Mouse (Mus musculus) induced T-regulatory cell, adult 2 months (primary cell): ENCODE results near the gene Cry2.

Experiments
- DNase-seq: peaks from one replicate; pipeline ENCODE4 v3.0.0-alpha.2; 2012; ENCODE audit warnings: low read depth

Cry2 gene

DNA sequence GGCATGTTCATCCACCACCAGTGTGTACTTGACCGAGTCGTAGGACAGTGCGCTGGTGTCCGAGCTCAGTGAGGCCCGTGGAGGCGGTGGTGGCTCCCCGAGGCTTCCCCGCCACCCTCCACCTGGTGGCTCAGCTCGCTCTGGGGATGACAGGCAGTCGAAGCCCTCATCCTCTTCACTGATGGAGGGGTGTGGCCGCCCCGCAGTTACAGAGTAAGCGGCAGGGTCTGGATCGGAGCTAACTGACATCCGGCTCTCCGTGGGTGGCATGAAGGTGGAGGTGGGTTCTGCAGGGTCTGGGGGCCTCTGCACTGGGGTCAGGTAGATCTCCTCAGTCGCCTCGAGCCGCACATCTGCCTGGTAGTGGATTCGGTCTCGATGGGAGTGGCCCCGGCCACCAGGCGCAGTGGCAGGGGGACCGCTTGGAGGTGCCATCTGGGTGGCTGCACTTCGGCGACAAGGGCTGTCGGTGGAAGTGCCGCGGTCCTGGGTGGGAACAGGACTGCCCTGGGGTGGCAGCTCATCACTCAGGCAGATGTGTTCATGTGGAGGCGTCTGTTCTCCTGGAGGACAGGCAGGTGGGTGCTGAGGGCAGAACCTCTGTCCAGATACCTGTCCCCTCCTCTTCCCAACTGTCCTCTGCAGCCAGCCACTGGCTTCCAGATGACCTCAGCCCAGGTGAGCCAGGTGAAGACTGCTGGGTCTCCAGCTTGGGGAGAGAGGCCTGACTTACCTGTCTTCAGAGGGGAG, 46.8 kb downstream of the Cry2 start:
- no peak for DNase-seq

DNA sequence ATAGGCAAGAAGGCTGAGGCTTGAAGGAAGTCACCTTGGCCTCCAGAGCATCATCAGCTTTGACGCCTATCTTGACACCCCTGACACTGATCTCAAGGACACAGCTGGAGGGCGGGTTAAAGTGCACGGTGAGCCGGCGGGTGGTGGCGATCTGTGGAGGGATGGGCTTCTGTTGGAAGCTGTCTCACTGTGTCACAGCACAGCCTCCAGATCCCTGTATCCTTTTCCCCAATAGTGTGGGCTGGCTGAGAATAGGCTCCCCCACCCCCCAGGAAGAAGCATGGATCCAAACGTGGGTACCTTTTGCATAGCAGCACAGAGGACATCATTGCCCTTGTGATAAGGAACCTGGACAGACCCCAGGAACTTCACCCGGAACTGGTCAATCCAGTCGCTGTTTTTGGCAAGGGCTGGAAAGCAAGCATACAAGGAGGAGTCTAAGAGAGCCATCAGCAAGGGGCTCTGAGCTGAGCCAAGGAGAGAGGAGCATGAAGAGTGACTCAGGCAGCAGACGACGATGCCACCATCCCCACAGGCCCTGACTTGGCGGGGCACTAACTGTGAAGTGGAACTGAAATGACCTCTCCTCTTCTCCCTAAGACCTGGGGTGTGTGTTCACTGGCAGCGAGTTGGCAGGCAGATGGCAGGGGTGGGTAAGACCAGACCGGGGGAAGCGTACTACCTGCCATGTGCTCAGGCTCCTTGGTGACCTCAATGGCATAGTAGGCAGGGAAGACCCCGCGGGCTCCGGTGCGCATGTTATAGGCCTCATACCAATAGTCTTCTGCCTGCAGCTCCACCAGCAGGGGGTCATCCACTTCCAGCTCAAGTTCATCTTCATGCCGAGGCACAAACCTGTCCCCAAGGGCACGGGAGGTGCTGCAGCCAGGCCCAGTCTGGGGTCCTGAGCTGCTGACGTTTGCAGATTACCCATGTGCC, 48.5 kb downstream of the Cry2 start:
- no peak for DNase-seq

DNA sequence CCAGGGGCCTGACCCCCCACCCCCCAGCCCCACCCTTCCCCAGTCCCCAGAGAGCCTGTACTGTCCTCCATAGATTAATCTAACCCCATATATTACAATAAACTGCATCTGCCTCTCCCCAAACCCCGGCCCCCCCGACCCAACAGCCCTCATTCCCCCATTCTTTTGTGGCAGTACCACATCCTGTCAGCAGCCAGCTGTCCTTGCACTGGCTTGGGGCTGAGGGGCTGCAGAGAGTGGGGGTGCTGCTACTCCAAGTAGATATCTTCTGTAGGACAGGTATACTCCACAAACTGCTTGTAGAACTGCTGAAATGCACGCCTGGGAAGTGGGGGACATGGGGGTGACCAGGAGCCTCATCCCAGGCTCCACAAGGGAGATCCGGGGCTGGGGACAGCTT, 49.7 kb downstream of the Cry2 start:
- no peak for DNase-seq

DNA sequence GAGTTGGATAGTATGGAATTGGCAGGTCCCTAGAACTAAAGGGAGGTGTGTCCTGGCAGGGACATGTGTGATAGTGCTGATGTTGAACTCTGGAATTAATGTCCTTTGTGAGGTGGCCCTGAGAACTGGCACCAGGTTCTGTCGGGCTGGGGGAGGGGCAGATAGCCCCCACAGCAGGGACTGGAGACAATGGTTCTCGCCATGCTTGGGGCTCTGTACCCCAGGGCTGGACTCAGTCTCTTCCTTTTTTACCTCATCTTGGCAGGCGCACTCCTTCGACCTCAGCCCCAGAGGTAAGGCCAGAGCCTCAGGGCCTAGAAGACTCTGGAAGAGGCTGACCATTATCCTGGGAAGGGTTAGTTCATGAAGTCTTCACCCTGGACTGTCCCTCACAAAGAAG, 51.1 kb downstream of the Cry2 start:
- DNase-seq: no peak

DNA sequence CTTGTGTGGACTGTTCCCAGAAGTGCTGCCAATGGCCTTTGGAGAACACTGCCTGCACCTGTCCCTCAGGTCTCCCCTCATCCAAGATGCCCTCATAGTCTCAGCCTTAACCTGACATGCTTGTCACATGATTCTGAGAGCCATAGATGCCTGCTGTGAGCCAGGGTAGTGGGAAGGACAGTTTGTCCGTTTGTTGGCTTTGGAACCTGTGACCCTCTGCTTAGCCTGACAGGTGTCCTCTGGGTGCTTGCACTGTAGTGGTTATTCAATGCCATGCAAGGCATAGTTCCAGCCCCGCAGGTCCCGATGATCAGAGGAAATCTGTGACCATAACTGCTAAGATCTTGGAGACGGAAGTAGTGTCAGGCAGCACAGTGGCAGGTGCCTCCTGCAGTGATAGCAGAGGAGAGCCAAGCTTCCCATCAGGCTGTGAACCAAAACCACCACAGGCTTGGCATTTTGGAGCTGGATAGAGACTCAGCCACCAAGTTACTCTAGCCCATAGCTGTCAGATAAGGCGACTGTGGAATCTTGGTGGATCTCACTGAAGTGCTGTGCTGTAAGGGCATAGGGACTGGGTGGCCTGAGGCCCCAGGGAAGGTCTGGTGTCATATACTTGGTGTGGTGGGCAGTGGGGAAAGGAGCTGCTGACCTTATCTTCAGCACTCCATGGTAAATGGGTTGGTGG, 51.8 kb downstream of the Cry2 start, which contains the start of gene 1700029I15Rik:
TSS of gene 1700029I15Rik (plus strand) at position 638 of the 688 bp plus-strand sequence.
- no peak for DNase-seq

- no peak for DNase-seq
Observed at GRCm38 (mm10) chr2:92381161-92381560, 52.7 kb downstream of the Cry2 start.

DNA sequence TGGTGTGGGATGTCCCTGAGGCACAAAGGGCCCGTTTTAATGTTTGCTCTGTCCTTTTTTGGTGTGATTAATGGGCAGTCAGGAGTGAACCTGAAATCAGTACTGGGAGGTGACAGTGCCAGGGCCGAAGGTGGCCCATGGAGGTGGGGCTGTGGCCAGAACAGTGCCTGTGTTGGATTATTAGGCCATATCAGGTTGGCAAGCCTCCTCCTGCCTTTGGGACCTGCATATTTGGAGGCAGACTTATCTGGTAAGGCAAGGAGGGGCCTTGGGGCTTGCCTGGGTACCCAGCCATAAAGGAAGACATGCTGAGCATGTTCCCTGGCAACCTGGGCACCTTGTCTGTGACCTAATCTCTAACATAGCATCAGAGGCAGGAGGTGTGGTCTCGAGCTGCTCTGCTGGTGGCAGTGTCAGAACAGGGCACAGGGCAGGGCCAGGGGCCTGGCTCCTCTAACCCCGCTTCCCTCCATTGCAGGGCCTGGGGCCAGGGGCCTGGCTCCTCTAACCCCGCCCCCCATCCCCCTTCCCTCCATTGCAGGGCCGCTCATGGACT, 53.3 kb downstream of the Cry2 start:
- peak; percentile 44 for DNase-seq

- peak; percentile 89 for DNase-seq
Observed at GRCm38 (mm10) chr2:92379783-92380494, 53.9 kb downstream of the Cry2 start.

GRCm38 (mm10) chr2:92377320-92377719, 56.5 kb downstream of the Cry2 start:
- DNase-seq: no peak

DNA sequence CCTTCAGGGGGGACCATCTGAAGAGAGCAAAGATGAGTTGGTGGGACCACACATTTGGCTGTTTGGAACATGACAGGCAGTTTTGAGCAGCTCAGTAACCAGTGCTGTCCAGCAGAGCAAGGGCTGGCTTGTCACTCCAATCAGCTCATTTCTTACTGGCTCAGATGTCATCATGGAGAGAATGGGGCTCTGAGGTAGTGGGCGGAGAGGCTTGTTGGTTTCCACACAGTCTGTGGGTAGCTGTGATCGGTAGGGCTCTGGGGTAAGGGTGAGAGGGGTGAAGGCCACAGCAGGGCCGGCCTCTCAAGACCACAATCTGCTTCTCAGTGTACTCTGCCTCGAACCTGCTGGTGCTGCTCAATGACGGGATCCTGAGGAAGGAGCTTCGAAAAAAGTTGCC, 57.5 kb downstream of the Cry2 start:
- DNase-seq: peak; percentile 52

DNA sequence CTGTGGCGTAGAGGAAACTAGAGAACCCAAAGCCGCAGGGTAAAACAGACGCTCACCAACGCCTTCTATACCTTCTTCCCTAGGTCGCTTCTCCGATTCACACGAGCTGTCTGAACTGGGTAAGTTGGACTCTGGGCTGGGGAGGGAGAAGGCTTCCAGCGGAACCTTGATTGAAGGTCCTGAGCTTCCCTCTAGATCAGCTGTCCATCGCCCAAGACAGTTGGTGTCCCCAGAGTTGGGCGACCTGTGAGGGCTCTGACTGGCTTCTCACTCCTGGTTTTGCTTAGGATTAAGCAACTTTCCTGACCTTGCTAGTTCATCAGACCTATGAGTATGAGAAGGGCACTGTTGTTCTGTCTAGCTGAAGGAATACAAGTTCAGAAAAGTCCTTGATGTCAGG, 58.1 kb downstream of the Cry2 start:
- no peak for DNase-seq

DNA sequence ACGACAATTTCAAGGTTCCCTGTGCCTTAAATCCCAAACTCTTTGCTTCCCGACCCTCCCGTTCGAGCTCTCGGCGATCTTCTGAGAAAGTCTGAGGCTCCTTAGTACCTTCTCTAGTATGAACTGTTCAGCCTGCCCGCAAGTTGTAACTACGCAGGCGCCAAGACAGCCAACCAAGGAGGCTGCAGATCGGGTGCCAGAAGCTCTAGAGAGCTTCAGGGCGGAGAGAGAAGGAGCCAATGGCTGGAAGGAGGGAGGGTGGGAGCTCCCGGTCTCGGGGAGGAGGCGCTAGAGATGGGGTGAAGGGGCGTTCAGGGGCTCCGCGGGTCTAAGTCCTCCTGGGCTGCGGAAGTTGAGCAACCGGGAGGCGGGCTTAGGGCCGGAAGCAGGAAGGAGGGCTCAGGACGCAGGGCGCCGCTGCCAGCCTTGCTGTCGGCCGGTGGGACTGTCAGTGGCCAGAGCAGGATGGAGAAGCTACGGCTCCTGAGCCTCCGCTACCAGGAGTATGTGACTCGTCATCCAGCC, 58.7 kb downstream of the Cry2 start:
- peak; percentile 97 for DNase-seq

DNA sequence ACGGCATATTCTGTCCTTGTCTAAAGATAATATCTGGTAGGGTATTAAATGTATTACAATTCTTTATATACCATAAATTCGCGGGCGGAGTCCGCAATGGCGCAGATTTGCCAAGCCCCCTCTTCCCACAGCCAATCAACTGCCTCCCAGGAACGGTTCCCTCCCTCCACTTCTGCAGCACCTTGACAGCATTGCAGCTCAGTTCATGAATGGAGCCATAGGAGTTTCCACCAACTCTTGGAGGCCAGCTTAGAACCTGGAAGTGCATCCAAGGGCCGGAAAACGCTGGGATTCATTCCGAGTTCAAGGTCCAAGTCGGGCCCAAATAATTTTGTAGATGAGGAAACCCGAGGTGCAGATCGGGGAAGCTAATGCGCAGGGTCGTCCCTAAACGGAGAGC, 59.3 kb downstream of the Cry2 start, which contains the start of the genes Pex16 and Large2:
TSS of gene Pex16 (plus strand) at position 163 of the 400 bp plus-strand sequence.
TSS of gene Large2 (minus strand) at position 356 of the 400 bp plus-strand sequence.
- peak; percentile 77 for DNase-seq

DNA sequence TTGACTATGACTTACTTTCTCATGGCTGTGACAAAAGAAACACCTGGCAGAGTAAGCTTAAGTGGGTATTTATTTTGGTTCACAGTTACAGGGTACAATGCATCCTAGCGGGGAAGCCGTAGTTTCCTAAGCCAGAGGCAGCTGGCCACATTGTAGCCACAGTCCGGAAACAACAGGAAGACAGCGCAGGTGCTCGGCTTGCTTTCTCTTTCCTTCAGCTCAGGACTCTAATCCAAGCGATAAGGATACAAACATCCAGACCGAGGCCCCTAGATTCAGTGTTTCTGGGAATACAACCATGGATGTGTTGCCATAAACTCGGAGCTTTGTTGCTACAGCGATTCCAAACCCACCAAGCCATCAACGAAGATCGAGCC, 60.4 kb downstream of the Cry2 start:
- DNase-seq: no peak

DNA sequence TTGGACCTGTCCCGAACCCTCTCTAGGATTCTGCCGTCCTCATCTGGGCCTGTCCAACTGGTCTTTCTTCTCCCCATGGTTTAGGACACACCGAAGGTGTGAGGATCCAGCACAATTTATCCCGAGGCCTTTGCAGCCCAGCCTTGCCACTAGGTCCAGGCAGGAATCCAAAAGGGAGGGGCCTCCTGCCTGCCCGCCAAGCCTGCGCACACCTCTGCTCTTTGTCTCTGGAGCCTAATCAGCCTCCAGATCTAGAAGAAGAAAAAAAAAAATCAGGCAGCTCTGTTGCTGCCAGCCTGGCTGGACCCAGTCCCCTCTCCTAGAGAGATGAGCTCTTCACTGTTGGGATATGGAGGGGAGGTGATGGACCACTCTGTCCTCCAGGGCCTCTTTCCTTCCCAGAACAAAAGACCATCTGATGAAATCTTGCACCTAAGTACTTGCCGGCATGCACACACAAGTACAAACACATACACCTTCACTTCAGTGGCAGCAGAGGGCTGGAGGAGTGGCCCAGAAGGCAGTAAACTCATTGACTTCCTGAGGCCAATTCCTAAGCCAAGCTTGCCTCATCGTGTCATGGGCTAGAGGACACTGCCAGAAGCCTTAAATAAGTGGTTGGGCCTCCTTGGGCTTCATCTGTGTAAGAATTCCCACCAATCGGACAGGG, 60.9 kb downstream of the Cry2 start:
- DNase-seq: no peak

DNA sequence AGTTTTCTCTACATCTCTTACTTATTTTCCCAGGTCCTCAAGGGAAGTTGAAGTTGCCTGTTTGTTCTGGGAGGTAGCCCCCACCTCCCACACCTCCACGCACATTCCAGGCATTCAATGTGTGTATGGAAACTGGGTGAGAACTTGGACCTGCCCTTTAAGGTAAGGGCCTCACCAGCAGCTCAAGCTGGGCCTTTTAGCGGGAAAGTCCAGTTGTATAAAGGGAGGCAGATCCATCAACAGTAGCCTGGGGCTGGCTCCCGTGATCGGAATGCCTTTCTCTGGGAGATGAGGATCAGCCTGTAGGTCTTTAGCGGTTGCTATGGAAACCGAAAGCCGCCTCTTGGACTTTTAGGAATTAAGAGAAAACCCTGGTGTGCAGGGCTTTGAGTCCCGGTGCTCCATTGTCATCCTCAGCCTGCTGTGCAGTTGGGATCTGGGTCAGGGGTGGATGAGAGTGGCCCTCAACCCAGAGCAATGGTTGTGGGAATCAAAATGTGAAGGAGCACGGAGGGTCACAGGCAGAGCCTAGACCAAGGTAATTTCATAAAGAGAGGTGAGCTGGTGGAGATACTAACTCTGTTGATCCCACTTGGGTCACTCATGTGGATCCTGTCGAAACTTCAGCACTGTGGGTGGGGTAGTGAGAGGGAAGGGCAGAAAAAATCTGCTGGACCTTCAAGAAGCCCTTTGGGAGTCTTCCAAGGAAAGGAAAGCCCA, 61.7 kb downstream of the Cry2 start:
- no peak for DNase-seq

DNA sequence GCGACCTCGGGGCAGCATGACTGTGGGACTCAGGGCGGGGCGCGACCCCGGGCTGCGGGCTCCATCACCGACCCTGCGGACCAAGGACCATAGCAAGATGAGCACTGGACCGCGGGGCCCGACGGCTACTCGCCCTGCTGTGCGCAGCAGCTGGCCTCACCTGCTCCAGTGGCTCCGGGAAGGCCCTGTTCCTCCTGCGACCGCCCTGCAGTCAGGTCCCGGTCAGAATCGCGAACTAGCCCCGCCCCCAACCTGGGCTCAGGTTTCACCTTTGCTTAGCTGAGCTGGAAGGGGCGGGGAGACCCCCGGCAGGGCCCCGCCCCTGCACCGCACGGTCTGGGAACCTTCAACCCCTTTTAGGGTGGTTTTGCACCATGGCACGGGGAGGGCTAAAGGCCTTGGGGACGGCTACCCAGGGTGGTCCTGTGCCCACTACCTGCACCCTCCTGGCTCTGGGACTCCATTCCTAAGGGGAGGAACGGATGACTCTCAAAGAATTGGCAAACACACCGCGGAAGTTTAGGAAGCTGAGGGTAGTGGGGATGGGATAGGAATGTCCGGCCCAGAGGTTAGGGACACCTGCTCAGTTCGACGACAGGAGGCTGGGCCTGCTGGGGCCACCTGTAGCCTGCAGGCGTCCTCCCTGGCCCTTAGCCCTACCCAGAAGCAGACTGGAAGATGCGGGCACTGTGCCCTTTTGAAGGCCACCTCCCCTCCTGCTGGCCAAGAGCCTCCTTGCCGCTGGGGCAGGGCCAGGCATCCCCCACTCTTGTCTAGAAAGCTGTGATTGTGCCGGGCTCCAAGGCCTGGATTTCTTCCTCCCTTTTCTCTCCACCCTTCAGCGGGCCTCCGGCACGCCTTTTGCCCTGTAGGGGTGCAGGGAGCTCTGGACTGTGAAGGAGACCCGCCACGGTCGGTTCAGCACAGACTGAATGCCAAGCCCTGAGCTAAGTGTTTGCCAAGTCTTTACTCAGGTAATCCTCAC, 62.7 kb downstream of the Cry2 start:
- DNase-seq: peak; percentile 67

DNA sequence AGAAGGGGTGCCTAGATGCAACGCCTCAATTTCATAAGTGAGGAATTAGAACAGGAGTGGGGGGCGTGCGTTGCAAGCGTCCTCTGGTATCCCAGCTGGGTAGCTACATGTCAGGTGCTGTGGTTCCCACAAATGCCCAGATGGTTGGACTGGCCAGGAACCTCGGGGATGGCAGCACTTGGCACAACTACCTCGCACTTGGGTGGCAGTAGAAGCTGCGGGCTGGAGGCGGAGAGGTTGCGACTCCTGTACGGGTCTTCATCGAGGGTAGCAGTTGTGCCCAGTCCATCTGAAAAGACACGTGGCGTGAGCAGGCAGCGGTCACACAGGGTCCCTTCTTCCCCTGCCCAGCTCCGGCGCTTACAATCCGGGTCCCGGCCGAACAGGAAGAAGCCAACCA, 63.5 kb downstream of the Cry2 start:
- no peak for DNase-seq
